ENCODE assay signal across 19 mouse cellular contexts in the genomic region with DNA sequence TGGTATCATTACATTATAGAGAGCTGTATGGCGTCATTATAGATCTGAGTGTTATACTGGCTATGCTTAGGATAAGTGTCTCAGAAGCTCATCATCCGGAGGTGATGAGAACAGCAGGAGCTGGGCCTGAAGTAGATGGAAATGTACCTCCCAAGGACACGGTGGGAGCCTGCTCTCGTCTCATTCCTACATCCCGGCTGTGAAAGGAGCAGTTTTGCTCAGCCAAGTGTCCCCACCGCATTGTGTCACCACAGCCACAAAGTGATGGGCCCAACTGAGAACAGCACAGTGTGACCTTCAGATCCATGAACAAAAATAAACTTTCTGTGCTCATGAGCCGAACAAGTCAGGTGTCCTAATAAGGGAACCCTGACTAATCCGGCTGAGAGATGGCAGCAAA. TPM values are rescaled to one million over a fixed set of nuclear protein-coding genes. Genes with fewer than 3 reads are reported as not detected.
"Had no signal": no experiment of that assay in that cellular context is flagged by ENCODE, and none has a peak within 500 bp of the region (broad histone marks: within the 10 kb centered on the region; RNA-seq: fewer than 3 reads in every experiment).

No protein-coding gene starts in this region.

- H3K4me2 ChIP-seq: limb, embryonic 12.5 days; limb, embryonic 15.5 days; liver, embryonic 11.5 days; lung, embryonic 14.5 days; midbrain, embryonic 13.5 days had no signal

- H3K9me3 ChIP-seq: limb, embryonic 12.5 days; limb, embryonic 15.5 days; midbrain, embryonic 13.5 days had no signal

- H3K9ac ChIP-seq: limb, embryonic 12.5 days; limb, embryonic 15.5 days; liver, embryonic 14.5 days; liver, postnatal 0 days; lung, embryonic 14.5 days; midbrain, embryonic 13.5 days had no signal

- H3K4me3 ChIP-seq: limb, embryonic 12.5 days; limb, embryonic 15.5 days; midbrain, embryonic 13.5 days had no signal

- H3K36me3 ChIP-seq: limb, embryonic 12.5 days; limb, embryonic 15.5 days; midbrain, embryonic 13.5 days had no signal

- ATAC-seq: liver, postnatal 0 days; lung, postnatal 0 days; midbrain, embryonic 13.5 days had no signal

- DNase-seq: kidney, adult 9 months; kidney, postnatal 14 days; kidney, postnatal 4 days; left cerebral cortex, postnatal 4 days; liver, postnatal 0 days; lung, embryonic 14.5 days; thymus, postnatal 36 days had no signal

- H3K27ac ChIP-seq: limb, embryonic 12.5 days; limb, embryonic 15.5 days; liver, embryonic 14.5 days; macrophage; midbrain, embryonic 13.5 days had no signal

- H3K4me1 ChIP-seq: limb, embryonic 12.5 days; limb, embryonic 15.5 days had no signal

RNA-seq across cellular contexts. Expression of a gene that starts 8.9 kb away (rescaled TPM):
- polyA plus RNA-seq: limb, embryonic 12.5 days; limb, embryonic 15.5 days; liver, embryonic 11.5 days; liver, postnatal 0 days; lung, embryonic 14.5 days; lung, postnatal 0 days; macrophage; neural tube, embryonic 11.5 days; small intestine, adult 2 months; spleen, adult 2 months; stomach, embryonic 16.5 days; urinary bladder, adult 2 months had no signal
